Mouse (Mus musculus) adrenal gland, adult 2 months (tissue): ENCODE data around the gene Hist1h2bh. TPM values are rescaled to one million over a fixed set of nuclear protein-coding genes. Genes with fewer than 3 reads are reported as not detected.
A peak's percentile ranks its signal among the peaks of the same experiment; 100 is the strongest.
"Not testable (repeated sequence)": the region's sequence is repeated elsewhere in the genome, so short reads cannot be mapped to it uniquely, and the experiment has no call there.

Source experiments
- DNase-seq: peaks from one replicate; pipeline ENCODE4 v3.0.0; 2021
- polyA plus RNA-seq: library from polyadenylated mRNA; depleted of rRNA; stranded (reverse); fragments of >200 nt; gene quantifications from 2 replicates; pipeline ENCODE4 v1.2.3, GENCODE M21; 2012
- total RNA-seq, 2 experiments: library from RNA; stranded (reverse); gene quantifications; 2 replicates each; pipeline ENCODE4 v1.2.3; 2021

Hist1h2bh gene
- total and polyA plus RNA-seq, 3 experiments, result 1.2 to 3.2 (median 3.0) TPM

DNA sequence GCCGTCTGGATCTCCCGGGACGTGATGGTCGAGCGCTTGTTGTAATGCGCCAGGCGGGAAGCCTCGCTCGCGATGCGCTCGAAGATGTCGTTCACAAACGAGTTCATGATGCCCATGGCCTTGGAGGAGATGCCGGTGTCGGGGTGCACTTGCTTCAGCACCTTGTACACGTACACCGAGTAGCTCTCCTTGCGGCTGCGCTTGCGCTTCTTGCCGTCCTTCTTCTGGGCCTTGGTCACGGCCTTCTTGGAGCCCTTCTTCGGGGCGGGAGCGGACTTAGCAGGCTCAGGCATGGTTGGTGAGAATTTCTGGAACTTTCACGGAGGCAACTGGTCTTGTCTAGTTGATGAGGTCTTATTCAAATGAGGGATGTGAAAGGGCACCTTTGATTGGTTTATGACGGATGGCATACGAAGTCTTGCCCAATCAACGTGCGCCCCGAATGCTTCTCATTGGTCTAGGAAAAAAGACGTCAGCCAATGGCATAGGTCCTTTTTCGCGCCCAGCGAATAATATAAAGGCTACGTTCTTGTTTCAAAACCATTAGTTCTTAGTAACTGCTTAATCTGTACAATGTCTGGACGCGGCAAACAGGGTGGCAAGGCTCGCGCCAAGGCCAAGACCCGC lies 30.8 kb upstream of the Hist1h2bh start, which contains the start of the genes Hist1h2bf and Hist1h2ad:
Gene Hist1h2bf, minus strand, starts transcription at position 299 of the 627 bp plus-strand sequence.
Gene Hist1h2ad, plus strand, starts transcription at position 484 of the 627 bp plus-strand sequence.
- DNase-seq, result peak; percentile 87

DNA sequence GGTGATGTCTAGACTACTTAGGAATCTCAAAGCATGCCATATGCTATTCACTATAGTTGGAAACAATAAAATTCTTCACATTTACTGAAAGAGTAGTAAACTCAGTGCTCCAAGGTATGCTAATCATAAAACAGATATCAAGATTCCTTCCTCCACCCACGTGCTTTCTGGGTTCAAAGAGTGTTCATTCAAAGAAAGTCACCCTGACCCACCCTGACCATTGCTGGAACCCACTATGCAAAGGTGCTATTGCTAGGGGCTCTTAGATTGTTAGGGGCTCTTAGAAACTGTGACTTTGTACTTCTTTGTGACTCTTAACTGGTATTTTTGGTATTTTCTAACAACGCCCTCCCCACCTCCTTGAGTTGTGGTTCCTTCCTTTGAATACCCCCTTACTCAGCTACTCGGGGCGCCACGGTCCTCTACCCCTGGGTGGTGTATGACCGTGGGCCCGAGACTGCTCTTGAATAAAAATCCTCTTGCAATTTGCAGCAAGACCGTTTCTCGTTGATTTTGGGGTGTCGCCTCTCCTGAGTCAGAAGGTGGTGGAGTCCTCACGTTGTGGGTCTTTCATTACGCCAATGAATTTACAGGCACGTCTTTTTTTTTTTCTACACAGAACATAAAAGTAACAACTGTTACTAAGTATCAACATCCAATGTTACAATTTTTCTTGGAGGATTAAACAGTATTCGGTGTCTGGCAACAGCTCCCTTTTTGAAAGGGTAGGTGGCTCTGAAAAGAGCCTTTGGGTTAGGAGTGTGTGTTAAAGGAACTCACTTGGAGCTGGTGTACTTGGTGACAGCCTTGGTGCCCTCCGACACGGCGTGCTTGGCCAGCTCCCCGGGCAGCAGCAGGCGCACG lies 30.1 kb upstream of the Hist1h2bh start:
- not testable (repeated sequence) for DNase-seq

DNA sequence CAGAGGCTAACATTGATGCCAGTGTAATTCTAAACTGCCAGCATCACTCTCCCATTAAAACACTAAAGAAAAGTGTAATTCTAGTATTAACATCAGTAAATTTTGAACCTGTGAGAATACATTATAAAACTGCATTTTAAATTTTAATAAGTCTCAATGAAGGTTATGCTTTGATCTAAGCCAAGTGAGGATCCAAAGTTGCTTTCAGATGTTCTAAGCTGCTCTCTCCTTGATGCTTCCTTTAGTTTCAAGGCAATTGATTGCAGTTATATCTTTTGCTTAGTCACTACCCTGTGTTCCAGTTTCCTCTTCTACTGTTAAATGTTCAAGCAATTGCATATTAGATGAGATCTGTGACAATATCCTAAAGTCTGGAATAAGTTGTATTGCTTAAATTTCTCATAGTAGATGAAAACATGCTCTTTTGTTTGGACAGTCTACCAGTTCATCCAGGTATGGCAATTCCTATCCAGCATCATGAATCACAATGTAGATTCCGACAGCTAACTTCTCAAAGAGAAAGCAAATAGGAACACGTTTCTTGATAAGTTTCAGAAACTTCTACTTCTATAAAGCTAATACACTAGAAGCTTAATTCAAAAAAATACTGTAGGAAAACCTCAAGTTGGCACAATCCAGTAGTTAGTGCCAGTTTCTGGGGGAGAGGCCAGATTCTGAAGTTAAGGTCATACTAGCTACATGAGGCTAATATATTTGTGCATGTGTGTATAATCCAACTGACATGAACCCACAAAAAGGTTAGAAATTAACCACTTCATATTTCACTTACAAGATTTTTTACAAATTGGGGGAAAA lies 29.2 kb upstream of the Hist1h2bh start:
- DNase-seq, result no peak

DNA sequence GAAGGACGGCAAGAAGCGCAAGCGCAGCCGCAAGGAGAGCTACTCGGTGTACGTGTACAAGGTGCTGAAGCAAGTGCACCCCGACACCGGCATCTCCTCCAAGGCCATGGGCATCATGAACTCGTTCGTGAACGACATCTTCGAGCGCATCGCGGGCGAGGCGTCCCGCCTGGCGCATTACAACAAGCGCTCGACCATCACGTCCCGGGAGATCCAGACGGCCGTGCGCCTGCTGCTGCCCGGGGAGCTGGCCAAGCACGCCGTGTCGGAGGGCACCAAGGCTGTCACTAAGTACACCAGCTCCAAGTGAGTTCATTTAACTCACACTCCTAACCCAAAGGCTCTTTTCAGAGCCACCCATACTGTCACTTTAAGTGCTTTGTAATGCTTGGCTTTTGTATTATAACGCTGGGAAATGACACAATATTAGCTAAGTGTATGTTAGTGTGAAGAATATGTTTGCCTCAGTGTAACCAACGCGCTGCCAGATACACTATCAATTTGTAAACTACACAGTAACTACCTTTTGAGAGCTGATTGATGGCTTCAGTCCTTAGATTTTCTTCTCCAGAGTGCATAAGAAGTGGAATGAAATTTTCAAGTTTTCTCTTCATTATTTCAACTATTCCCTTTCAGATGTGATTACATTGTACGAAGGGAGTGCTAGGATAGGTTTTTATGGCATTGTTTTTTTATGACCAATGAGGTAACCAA lies 28.5 kb upstream of the Hist1h2bh start:
- not testable (repeated sequence) for DNase-seq

DNA sequence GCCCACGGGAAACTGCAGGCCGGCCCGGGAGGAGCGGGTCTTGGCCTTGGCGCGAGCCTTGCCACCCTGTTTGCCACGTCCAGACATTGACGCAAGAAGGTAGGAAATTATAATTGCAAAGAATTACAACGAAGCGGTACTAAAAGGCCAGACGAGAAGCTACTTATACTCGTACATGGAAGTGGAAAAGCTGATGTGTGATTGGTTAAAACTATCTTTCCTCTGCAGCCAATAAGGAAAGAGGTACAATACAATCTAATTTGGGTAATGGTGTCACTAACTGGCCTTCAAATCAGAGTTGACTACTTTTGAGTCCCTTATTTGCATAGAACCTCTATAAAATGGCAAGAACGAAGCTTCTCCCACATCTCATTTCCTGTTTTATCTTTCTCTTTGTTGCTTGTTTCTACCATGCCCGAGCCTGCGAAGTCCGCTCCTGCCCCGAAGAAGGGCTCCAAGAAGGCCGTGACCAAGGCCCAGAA lies 27.9 kb upstream of the Hist1h2bh start, which contains the start of the genes Hist1h2ae and Hist1h2bg:
Gene Hist1h2ae, minus strand, starts transcription at position 199 of the 482 bp plus-strand sequence.
Gene Hist1h2bg, plus strand, starts transcription at position 375 of the 482 bp plus-strand sequence.
- peak; percentile 84 for DNase-seq

DNA sequence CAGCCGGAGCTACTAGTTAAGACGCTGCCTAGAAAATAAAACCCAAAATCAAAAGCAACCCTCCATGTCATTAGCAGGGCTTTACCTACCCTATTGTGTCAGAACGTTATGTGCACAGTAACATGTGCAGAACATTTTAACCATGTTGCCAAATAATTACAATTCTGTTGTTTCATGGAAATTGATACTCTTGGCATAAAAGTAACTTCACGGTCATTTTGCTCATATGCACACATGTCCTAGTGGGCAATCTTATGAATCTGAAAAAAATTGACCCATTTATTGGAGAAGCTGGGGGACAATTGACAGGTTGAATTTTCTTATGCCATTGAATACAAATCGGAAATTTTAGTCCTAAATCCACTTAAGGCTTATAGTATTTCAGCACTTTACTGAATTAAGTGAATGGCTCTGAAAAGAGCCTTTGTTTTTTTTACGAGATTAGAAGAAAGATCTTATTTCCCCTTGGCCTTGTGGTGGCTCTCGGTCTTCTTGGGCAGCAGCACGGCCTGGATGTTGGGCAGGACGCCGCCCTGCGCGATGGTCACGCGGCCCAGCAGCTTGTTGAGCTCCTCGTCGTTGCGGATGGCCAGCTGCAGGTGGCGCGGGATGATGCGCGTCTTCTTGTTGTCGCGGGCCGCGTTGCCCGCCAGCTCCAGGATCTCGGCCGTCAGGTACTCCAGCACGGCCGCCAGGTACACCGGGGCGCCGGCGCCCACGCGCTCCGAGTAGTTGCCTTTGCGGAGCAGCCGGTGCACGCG lies 27.2 kb upstream of the Hist1h2bh start:
- not testable (repeated sequence) for DNase-seq

DNA sequence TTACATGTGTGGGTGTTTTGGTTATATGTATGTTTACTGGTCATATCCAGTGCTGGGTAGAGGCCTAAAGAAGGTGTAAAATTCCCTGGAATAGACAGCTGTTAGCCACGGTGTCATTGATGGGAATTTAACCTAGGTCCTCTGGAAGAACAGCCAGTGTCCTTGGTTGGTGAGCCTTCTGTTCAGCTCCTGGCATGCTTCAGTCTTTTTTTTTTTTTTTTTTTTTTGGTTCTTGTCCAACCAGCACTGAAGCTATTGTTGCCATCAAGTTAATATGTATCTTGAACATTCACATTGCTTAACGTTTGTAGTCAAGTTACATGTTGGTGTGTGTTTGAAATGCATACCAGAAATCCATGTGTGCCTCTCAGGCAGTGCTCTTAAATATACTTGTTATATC lies 21.3 kb upstream of the Hist1h2bh start:
- no peak for DNase-seq

DNA sequence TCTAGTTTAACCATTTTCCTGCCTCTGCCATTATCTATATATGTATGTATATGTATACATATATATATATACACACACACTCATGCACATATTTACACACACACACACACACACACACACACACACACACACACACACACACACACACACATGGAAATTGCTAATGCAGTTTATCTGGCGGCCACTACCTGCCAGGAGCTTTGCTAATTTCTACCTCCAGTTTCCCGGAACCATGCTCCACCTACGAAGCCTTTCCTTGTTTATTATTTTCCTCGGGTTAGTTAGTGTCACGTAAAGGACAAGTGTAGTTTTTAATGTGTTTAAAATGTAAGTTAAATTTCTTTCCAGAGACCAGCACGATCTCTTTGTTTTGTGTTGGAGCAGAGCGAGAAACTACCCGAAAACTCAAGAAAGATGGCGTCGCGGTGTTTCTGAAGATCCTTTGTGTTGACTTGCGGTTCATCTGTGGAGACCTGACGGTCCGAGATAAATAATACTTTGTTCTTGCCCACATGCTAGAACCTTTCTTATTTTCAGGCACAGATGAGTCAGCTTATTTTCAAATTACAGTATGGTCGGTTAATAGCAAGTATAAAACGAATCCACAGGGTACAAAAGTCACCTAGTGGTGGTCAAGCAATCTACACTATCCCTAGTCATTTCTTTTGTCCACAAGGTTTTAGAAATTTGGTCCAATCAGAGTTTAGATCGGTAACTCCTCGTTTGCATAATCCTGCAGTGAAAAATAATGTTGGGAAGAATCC lies 19.7 kb upstream of the Hist1h2bh start:
- DNase-seq, result peak; percentile 41

DNA sequence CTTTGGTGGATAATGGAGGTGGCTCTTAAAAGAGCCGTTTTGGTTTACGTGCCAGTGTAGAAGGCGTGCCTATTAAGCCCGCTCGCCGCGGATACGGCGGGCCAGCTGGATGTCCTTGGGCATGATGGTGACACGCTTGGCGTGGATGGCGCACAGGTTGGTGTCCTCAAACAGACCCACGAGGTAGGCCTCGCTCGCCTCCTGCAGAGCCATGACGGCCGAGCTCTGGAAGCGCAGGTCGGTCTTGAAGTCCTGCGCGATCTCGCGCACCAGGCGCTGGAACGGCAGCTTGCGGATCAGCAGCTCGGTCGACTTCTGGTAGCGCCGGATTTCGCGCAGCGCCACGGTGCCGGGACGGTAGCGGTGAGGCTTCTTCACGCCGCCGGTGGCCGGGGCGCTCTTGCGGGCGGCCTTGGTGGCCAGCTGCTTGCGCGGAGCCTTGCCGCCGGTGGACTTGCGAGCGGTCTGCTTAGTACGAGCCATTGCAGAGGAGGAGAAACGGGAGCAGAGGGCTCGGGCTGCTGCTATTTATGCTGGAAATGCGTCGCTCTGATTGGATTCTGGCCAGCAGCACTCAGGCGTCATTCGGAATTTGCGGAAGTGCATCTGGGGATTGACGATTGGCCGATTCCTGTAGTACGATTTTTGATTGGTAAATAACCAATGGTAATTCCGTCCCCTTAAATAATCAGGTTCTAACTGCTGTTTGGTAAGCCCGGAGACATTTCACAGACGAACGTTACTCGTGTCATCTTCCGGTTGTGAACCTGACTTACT lies 18.9 kb upstream of the Hist1h2bh start, which contains the start of gene Hist1h3e:
Gene Hist1h3e, minus strand, starts transcription at position 487 of the 777 bp plus-strand sequence.
- DNase-seq, result peak; percentile 94

DNA sequence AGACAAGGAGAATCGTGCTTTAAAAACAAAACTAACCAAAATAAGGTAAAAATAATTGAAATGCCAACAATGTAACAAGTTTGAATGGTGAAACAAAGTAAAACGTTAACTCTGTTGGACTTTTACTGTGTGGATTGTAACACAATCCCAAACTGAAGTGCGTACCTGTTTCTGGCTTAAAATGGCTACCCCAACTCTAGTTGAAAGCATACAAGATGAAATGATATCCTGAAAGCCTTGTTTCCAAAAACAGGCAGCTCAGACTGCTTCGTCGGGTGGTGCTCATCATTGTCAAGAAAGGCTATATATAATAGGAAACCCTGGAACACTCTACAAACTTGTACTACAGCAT lies 18.3 kb upstream of the Hist1h2bh start:
- not testable (repeated sequence) for DNase-seq

DNA sequence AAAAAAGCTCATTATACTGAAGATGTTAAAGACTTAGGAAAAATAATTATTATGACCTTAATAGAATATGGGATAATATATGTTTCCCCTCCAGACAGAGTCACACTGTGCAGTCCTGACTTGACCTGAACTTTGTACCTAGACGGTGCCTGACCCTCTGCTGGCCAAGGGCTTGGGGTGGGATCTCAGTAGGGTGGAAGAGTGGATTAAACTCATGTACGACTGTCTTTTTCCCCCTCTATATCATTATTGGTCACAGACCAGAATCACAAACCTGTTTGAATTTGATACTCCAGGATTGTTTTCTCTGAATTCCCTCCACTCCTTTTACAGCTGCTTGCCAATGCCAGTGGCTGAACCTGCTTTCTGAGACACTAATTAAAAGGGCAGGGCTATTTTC lies 17.5 kb upstream of the Hist1h2bh start:
- not testable (repeated sequence) for DNase-seq

DNA sequence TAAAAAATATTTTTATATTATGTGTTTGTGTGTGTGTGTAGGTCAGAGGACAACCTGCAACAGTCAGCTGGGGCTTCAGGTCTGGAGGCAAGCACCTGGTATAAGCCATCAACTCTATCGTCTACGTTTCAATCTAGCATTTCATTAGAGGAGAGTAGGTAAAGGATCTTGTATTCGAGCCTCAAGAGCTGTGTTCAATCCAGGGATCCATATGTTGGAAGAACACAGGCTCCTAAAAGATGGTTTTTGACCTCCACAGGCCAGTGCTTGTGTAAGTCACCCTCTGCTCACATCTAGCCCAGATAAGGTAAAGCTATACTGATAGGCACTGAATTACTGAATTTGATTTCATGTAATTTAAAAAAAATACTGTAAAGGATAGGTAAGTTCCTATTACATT lies 13.7 kb upstream of the Hist1h2bh start:
- no peak for DNase-seq

DNA sequence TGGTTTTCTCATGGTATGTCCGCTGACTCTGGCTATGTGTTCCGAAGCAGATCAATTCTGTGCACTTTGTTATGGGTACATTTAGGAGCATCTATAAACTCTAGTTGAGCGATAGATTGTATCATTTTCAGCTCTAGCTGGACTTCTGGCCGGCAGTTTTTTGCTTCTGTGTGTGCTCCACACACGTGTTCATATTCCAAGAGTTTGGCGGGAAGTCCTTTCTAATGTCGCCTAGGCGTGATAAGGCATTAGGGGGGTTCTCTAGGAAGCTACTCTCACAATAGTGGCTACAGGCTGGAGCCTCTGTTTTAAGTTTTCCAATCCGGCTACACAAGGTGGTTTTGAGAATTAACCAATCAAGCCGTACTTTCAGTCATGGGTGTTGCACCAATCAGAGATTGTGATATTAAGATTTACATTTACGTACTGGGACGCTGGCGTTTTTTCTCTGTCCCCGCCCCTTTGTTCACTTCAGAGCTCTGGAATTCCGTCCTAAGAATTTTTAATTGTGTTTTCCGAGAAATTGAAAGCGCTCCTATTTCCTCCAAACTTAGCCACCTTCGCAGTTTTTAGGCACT lies 12.7 kb upstream of the Hist1h2bh start:
- peak; percentile 84 for DNase-seq

DNA sequence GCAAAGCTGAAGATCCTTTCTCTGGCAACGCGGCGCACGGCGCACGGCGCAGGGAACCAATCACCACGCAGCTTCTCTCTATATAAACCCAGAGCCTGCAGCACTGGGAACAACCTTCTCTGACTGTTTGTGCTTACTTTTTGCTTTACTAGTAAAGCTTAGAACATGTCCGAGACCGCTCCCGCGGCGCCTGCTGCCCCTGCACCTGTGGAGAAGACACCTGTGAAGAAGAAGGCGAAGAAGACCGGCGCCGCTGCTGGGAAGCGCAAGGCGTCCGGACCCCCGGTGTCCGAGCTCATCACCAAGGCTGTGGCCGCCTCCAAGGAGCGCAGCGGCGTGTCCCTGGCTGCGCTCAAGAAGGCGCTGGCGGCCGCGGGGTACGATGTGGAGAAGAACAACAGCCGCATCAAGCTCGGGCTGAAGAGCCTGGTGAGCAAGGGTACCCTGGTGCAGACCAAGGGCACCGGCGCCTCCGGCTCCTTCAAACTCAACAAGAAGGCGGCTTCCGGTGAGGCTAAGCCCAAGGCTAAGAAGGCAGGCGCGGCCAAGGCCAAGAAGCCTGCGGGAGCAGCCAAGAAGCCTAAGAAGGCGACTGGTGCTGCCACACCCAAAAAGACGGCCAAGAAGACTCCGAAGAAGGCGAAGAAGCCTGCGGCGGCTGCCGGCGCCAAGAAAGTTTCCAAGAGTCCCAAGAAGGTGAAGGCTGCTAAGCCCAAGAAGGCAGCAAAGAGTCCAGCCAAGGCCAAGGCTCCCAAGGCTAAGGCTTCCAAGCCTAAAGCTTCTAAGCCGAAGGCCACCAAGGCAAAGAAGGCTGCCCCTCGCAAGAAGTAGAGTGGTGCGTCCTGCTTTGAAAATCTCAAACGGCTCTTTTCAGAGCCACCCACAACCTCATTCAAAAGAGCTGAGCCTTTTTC lies 12.0 kb upstream of the Hist1h2bh start:
- peak; percentile 83 for DNase-seq

DNA sequence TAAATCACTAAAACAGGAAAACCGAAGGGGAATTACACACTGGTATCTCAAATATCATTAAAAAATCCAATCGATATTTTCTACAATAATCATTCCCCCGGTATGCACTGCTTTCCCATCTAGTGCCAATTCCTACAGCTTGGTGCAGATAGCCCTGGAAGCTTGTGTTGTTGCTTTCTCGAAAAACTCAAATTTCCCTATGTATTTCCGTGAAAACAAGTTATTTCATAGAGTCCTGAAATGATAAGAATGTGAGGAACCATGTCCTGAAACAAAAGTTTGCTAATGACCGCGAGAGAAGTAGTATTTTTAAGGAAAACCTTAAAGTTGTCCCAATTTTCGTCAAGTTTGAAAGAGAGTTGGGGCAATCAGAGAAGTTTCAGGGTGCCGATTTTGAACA lies 11.2 kb upstream of the Hist1h2bh start:
- no peak for DNase-seq

DNA sequence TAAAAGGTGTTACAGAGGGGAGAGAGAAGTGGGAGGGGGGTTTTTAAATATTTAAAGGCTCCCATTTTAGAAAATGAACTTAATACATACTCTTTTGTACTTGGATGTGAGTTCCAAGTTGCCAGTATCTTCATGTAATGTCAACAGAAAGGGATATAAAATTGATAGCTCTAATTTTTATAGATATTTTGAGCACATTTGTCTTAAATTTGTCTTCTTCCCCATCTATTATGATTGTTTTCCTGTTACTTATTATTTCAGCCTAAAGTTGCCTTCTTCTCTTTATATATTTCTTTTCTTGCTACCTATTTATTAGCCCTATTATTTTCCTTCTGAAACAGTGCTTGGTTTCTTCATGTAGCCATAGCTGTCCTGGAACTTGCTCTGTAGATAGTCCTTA lies 9.8 kb upstream of the Hist1h2bh start, which contains the start of gene Hist1h1d:
Gene Hist1h1d, plus strand, starts transcription at position 301 of the 400 bp plus-strand sequence.
- DNase-seq, result no peak
